Mouse (Mus musculus): Measurements from ENCODE around the gene Rassf8. TPM values are rescaled to one million over a fixed set of nuclear protein-coding genes. Genes with fewer than 3 reads are reported as not detected.

The Rassf8 gene
- 0.21 TPM for polyA plus RNA-seq (2017; shearing (Covaris generic))

DNA sequence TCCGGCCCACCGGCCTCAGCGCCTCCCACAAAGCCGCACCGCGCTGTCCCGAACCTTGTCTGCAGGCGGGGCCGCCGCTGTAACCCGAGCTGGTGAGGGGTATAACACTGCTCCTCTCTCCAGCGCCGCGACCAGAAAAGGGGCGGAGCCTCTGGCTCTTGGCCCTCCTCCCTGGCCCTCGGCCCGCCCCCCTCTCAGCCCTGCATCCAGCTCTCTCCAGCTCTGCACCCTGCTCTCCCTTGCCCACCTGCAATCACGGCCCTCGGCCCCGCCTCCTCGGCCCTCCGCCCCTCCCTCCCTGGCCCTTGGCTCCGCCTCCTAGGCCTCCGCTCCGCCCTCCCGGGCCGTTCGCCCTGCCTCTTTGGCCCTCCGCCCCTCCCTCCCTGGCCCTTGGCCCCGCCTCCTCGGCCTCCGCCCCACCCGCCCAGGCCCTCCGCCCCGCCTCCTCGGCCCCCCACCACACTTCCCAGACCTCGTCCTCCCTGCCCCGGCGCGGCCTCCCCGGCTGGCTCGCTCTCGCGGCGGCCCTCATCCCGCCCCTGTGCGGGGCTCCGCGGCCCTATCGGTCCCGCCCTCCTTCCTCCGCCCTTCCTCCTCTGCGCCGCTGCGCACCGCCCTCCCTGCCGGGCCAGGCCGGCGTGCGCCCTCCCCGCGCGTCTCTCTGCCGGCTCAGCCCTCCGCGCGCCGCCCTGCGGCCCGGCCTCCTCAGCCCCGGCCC is at the start of gene Rassf8:
Gene Rassf8 (plus strand): TSS at position 617 of the 718 bp plus-strand sequence.

DNA sequence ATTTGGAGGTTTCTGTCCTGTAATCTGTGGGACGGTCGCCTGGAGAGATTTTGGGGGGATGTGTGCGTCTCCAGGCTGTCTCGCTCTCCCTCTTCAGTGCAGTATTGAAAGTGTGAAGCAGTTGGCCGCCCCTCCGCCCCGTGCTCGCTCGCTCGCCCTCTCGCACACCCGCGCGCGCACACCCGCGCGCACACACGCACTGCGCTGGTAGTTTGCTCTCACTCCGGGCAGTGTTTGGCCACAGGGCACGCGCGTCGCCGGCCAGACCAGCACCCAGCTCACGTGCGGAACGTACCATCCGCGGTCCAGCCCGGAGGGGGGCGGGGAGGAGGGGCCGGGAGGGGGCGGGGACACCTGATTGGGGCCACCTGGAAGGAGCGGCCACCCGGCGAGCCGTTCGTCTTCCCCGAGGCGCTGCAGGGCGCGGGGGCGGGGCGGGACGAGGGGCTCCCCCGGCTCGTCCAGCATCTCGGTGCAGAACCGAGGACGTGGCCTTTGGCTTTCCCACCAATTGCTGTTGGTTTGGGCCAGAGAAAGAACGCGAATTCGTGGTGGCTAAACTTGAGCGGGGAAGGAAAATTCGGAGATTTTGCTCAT is 118.8 kb downstream of the Rassf8 start, which contains the start of gene Bhlhe41:
Gene Bhlhe41 (minus strand): TSS at position 270 of the 597 bp plus-strand sequence.

Other genes starting within 250 kb of the Rassf8 start
- gene Lmntd1, start 132.4 kb upstream of the Rassf8 start, polyA plus RNA-seq (2017; shearing (Covaris generic)) = 0.36 TPM
- gene Tuba3b, start 131.0 kb upstream of the Rassf8 start, polyA plus RNA-seq (2017; shearing (Covaris generic)) = not detected
- gene Bhlhe41, start 118.8 kb downstream of the Rassf8 start, polyA plus RNA-seq (2017; shearing (Covaris generic)) = 0.12 TPM
- not detected for gene Sspn, start 184.9 kb downstream of the Rassf8 start, polyA plus RNA-seq (2017; shearing (Covaris generic))

Measured in effector memory CD4-positive, alpha-beta T cell, adult 5 months (primary cell).